Mouse (Mus musculus): ENCODE results near the gene Card14.

DNA sequence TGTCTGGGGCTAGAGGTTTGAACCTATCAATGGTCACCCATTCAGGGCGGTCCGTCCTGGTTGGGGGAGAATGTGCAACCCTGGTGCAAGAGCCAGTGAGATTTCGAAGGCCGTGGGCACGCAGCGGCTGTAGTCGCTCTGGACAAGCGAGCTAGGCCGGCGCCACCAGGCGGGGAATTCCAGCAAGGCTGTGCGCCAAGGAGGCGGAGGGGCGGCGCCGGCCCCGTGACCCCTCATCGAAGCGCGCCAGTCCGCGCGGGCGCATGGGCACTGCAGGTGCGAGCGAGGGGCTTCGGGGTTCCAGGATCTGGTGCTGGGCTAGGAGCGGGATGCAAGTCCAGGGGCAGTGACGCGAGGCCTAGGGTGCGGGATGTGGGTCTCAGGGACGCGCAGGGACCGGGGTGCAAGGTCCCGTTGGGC, 82.3 kb downstream of the Card14 start:
- TF ChIP-seq CTCF (IDR thresholded peaks at IDR 0.05; ENCODE audit: extremely low read depth, insufficient read length, insufficient replicate concordance, low read depth, low read length) (peak; percentile 23; the same call in 1 of the 2 replicates), POLR2A (IDR thresholded peaks at IDR 0.05; ENCODE audit: low read depth, low read length) (no peak)
